Mouse (Mus musculus) hindbrain, embryonic 10.5 days (tissue): ENCODE data around the gene Igll1. TPM values are rescaled to one million over a fixed set of nuclear protein-coding genes. Genes with fewer than 3 reads are reported as not detected.

Experiments used
- DNase-seq: peaks from one replicate; pipeline ENCODE4 v3.0.0-alpha.2; 2017; ENCODE audit warnings: low spot score
- H3K27ac ChIP-seq: fragments of 300-500 bp; sonication (generic); 2 replicates; pipeline ENCODE4 v1.5.1; 2016; ENCODE audit warnings: mild to moderate bottlenecking, moderate library complexity
- H3K27me3 ChIP-seq: fragments of 300-500 bp; sonication (generic); 2 replicates; pipeline ENCODE4 v1.6.1; 2016; ENCODE audit warnings: mild to moderate bottlenecking; ENCODE audit not compliant: poor library complexity, insufficient read depth, severe bottlenecking
- H3K36me3 ChIP-seq: fragments of 300-500 bp; sonication (generic); 2 replicates; pipeline ENCODE4 v1.6.1; 2016; ENCODE audit warnings: mild to moderate bottlenecking, moderate library complexity
- H3K4me1 ChIP-seq: fragments of 300-500 bp; sonication (generic); replicated peaks from 2 replicates; pipeline ENCODE4 v1.6.1; 2016; ENCODE audit warnings: mild to moderate bottlenecking
- H3K4me3 ChIP-seq: fragments of 300-500 bp; sonication (generic); 2 replicates; pipeline ENCODE4 v1.5.1; 2016; ENCODE audit warnings: mild to moderate bottlenecking, moderate library complexity
- H3K9me3 ChIP-seq: fragments of 300-500 bp; sonication (generic); 2 replicates; pipeline ENCODE4 v1.6.1; 2016; ENCODE audit warnings: mild to moderate bottlenecking, moderate library complexity
- WGBS: fragments of 180-500 bp; shearing (Covaris S2); methylation state at CpG from one replicate; pipeline ENCODE4 v1.1.7; 2016; 5-methylcytosine and 5-hydroxymethylcytosine counted together
- polyA plus RNA-seq: library from polyadenylated mRNA; unstranded; fragments of >200 nt; fragmentation: Nextera tagmentation; extraction: Ambion mirVana; gene quantifications from 2 replicates; pipeline ENCODE4 v1.2.1, GENCODE M21; 2016

Gene Igll1
- 0.14 TPM in 1 of 2 replicates, not detected in the other for polyA plus RNA-seq

GRCm38 (mm10) chr16:16863978-16864377, at the start of gene Igll1:
Igll1 (minus strand) TSS chr16:16863985.
- Histone ChIP-seq H3K4me3 (no peak within 1 kb of the TSS), H3K4me1 (no peaks in the 10 kb centered on the region), H3K9me3 (no peaks in the 10 kb centered on the region), H3K27me3 (no peaks in the 10 kb centered on the region), H3K27ac (no peak within 1 kb of the TSS), H3K36me3 (no peaks in the 10 kb centered on the region)
- DNase-seq: no peak
- WGBS: 73% methylated on average over 2 of the region's 2 CpGs

- Histone ChIP-seq H3K27me3 (no peaks in the 10 kb centered on the region), H3K4me3 (no peak overlapping the region), H3K9me3 (no peaks in the 10 kb centered on the region), H3K4me1 (peaks cover 13% of the 10 kb centered on the region), H3K27ac (no peak overlapping the region), H3K36me3 (peaks cover 92% of the 10 kb centered on the region)
- DNase-seq: no peak
- 86% methylated on average over 1 of the region's 1 CpGs for WGBS
Measured at GRCm38 (mm10) chr16:16913440-16913839, 49.7 kb upstream of the Igll1 start.

- Histone ChIP-seq H3K4me1 (peaks cover 13% of the 10 kb centered on the region), H3K27ac (peak overlapping the region; percentile 90), H3K4me3 (no peak overlapping the region), H3K9me3 (no peaks in the 10 kb centered on the region), H3K36me3 (peaks cover 92% of the 10 kb centered on the region), H3K27me3 (no peaks in the 10 kb centered on the region)
- 34% methylated on average over 13 of the region's 13 CpGs for WGBS
- peak; percentile 87 for DNase-seq
Measured at GRCm38 (mm10) chr16:16911641-16912597, 48.1 kb upstream of the Igll1 start.

GRCm38 (mm10) chr16:16907799-16908198, 44.0 kb upstream of the Igll1 start:
- H3K4me1 ChIP-seq: peaks cover 13% of the 10 kb centered on the region
- H3K4me3 ChIP-seq: no peak overlapping the region
- no peaks in the 10 kb centered on the region for H3K27me3 ChIP-seq
- WGBS: 82% methylated on average over 6 of the region's 6 CpGs
- peaks cover 89% of the 10 kb centered on the region for H3K36me3 ChIP-seq
- no peaks in the 10 kb centered on the region for H3K9me3 ChIP-seq
- no peak for DNase-seq
- no peak overlapping the region for H3K27ac ChIP-seq

GRCm38 (mm10) chr16:16903188-16903587, 39.4 kb upstream of the Igll1 start:
- Histone ChIP-seq H3K4me3 (no peak overlapping the region), H3K4me1 (no peaks in the 10 kb centered on the region), H3K9me3 (no peaks in the 10 kb centered on the region), H3K27ac (no peak overlapping the region), H3K27me3 (no peaks in the 10 kb centered on the region), H3K36me3 (peaks cover 56% of the 10 kb centered on the region)
- no peak for DNase-seq
- WGBS: 89% methylated on average over 5 of the region's 5 CpGs

GRCm38 (mm10) chr16:16902329-16902728, 38.5 kb upstream of the Igll1 start:
- no peak for DNase-seq
- WGBS: 90% methylated on average over 4 of the region's 4 CpGs
- Histone ChIP-seq H3K36me3 (peaks cover 48% of the 10 kb centered on the region), H3K4me1 (peaks cover 6% of the 10 kb centered on the region), H3K27ac (no peak overlapping the region), H3K9me3 (no peaks in the 10 kb centered on the region), H3K27me3 (no peaks in the 10 kb centered on the region), H3K4me3 (no peak overlapping the region)

GRCm38 (mm10) chr16:16897056-16897584, 33.3 kb upstream of the Igll1 start:
- WGBS: 31% methylated on average over 10 of the region's 10 CpGs
- H3K27ac ChIP-seq: peak overlapping the region; percentile 87
- H3K36me3 ChIP-seq: peaks cover 33% of the 10 kb centered on the region
- H3K27me3 ChIP-seq: no peaks in the 10 kb centered on the region
- no peaks in the 10 kb centered on the region for H3K9me3 ChIP-seq
- peak overlapping the region; percentile 76 for H3K4me3 ChIP-seq
- no peak for DNase-seq
- peaks cover 19% of the 10 kb centered on the region for H3K4me1 ChIP-seq

GRCm38 (mm10) chr16:16896382-16897055, 32.7 kb upstream of the Igll1 start, which contains the start of gene Ppm1f:
Ppm1f (plus strand) TSS chr16:16896469.
- Histone ChIP-seq H3K9me3 (no peaks in the 10 kb centered on the region), H3K4me3 (peak within 1 kb of the TSS; percentile 76), H3K4me1 (peaks cover 19% of the 10 kb centered on the region), H3K27me3 (no peaks in the 10 kb centered on the region), H3K36me3 (peaks cover 39% of the 10 kb centered on the region), H3K27ac (peak within 1 kb of the TSS; percentile 87)
- WGBS: under 1% methylated on average over 29 of the region's 29 CpGs
- DNase-seq: peak; percentile 94

- H3K9me3 ChIP-seq: no peaks in the 10 kb centered on the region
- H3K4me1 ChIP-seq: peaks cover 19% of the 10 kb centered on the region
- no peaks in the 10 kb centered on the region for H3K27me3 ChIP-seq
Measured at GRCm38 (mm10) chr16:16896015-16896381, 32.2 kb upstream of the Igll1 start.

GRCm38 (mm10) chr16:16892366-16892765, 28.6 kb upstream of the Igll1 start:
- Histone ChIP-seq H3K9me3 (no peaks in the 10 kb centered on the region), H3K27me3 (no peaks in the 10 kb centered on the region), H3K27ac (no peak overlapping the region), H3K4me3 (no peak overlapping the region), H3K36me3 (peaks cover 74% of the 10 kb centered on the region), H3K4me1 (peaks cover 13% of the 10 kb centered on the region)
- no peak for DNase-seq
- WGBS: 93% methylated on average over 7 of the region's 7 CpGs

More at GRCm38 (mm10) chr16:16896015-16896381, 32.2 kb upstream of the Igll1 start:
- no peak for DNase-seq
- H3K36me3 ChIP-seq: peaks cover 43% of the 10 kb centered on the region
- WGBS: 27% methylated on average over 4 of the region's 4 CpGs
- H3K4me3 ChIP-seq: peak overlapping the region; percentile 76
- H3K27ac ChIP-seq: peak overlapping the region; percentile 87

GRCm38 (mm10) chr16:16888341-16888740, 24.6 kb upstream of the Igll1 start:
- Histone ChIP-seq H3K27ac (no peak overlapping the region), H3K27me3 (no peaks in the 10 kb centered on the region), H3K9me3 (no peaks in the 10 kb centered on the region), H3K4me1 (no peaks in the 10 kb centered on the region), H3K4me3 (no peak overlapping the region), H3K36me3 (peaks cover 100% of the 10 kb centered on the region)
- no peak for DNase-seq
- 92% methylated on average over 1 of the region's 1 CpGs for WGBS

GRCm38 (mm10) chr16:16879025-16879424, 15.2 kb upstream of the Igll1 start:
- peaks cover 97% of the 10 kb centered on the region for H3K36me3 ChIP-seq
- DNase-seq: no peak
- no peak overlapping the region for H3K27ac ChIP-seq
- H3K4me3 ChIP-seq: no peak overlapping the region
- no peaks in the 10 kb centered on the region for H3K4me1 ChIP-seq
- 90% methylated on average over 5 of the region's 5 CpGs for whole genome bisulfite sequencing
- H3K9me3 ChIP-seq: peaks cover 10% of the 10 kb centered on the region; the same call in 1 of the 2 replicates
- H3K27me3 ChIP-seq: no peaks in the 10 kb centered on the region
